Mouse (Mus musculus) embryo, embryonic 10 days (tissue): ENCODE results near the gene St3gal4.
A peak's percentile ranks its signal among the peaks of the same experiment; 100 is the strongest.
"Not testable (repeated sequence)": the region's sequence is repeated elsewhere in the genome, so short reads cannot be mapped to it uniquely, and the experiment has no call there.

Experiments used
- DNase-seq: peaks from one replicate; pipeline ENCODE4 v3.0.0-alpha.2; 2015; ENCODE audit warnings: low spot score

Gene St3gal4

DNA sequence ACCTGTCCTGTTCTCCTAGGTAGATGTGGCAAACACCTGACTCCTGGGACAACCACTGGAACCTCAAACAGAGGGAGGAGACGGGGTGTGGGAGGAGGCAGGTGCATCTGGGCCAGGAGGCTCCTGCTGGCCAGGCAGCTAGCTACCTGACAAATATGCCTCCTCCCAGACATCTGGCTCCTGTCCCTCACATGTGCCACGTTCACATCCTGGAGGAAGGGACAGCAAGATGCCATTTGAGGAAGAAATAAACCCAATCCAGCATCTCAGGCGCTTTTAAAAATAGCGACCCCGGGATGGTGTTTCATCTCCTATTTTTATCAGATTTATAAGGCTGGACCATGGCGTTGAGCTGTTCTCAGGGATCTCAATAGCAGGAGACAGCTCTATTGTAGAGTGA is at the start of gene St3gal4:
St3gal4 (minus strand) TSS at position 101 of the 400 bp plus-strand sequence.
- no peak for DNase-seq

DNA sequence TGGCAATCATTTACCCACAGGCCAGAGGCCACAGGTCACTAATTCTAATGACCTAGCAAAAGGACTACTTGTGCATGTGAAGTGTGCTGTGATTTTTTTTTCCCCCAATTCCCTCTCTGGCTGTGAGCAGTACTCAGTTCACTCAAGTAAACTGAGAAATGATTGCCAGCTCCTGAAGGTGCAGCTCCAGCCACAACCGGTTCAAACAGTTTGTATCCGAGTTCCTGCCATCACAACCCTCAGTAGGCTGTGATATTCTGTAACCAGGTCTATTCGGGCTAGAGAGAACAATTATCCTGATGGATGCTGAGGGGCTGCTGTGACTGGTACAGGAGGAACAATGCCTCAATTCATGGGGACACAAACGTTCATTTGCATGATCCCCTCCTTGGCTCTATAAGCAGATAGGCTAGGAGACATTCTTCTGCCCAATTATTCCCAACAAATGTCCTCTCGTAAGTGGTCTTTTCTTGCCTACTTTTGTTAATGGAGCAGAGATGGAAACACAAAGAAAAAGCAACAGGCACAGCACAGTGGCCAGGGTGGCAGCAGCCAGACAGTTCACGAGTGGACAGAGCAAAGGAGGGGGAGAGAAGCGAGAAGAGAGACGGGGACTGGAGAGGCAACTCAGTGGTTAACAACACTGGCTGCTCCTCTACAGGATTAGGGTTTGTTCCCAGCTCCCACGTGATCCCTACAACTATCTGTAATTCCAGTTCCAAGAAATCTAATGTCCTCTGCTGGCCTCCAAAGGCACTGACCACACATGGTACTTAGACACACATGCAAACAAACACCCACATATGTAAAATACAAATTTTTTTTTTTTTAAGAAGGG is 47.9 kb upstream of the St3gal4 start:
- peak; percentile 23 for DNase-seq

DNA sequence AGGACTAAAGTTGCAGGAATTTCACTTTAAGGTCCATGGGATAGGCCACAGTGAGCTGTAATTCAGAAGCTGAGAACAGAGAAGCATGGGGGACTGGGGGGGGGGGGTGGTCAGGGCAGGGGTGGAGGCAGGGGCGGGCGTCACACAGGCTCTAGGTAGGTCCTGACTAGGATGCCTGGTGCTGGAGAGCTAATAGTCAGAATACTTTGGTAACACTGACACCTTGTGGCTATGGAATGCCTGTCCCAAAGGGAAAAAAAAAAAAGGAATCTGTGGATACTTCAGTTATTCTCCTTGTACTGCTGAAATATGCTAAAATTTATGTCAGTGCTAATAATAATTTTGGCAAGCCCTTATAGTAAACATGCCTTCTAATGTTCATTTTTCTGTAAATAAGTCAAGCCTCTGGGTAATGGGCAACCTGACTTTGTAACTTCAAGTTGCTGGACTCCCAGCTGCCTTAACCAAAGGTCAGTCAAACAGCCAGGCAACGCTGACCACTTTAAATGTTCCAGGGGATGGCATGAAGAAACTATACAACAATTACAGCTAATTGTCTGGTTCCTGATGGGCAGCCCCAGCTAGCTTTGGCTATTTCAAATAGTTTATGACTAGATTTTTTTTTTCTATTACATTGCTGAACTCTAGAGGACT is 47.2 kb upstream of the St3gal4 start:
- peak; percentile 75 for DNase-seq

DNA sequence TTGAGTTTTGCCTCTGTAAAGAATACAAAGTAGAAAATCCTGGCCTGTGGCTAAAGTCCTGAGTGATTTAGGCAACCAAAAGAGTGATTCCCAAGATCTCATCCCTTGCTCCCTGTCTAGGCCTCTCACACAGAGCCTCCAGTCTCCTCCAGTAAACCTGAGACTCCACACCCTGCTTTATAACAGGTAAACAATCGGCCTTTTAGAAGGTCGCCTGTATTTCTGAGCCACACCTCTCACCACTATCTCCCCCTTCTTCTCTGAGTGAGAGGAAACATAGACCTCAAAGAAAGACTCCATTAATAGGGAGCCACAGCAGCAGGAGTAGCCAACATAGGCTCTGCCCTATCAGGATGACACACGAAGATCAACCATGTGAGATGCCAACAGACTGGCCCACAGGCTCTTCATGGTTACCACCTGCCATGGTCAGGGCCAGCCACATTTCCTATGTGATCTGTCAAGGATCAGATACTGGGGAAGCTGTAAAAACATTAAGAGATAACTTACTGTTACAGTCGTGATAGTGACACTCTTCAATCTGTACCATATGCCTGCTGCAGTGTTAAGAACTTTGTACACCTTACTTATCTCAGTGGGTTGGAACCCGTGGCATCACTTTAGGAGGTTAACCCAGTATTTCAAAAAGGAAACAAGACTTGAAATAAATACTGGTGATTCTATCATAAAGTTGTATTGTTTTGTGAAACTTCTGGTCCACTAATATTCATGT is 45.2 kb upstream of the St3gal4 start:
- no peak for DNase-seq

- DNase-seq: no peak
Measured at GRCm38 (mm10) chr9:35163011-35163690, 44.1 kb upstream of the St3gal4 start.

- DNase-seq: no peak
Measured at GRCm38 (mm10) chr9:35161721-35162120, 42.7 kb upstream of the St3gal4 start.

- no peak for DNase-seq
Measured at GRCm38 (mm10) chr9:35160662-35161061, 41.6 kb upstream of the St3gal4 start.

- DNase-seq: no peak
Measured at GRCm38 (mm10) chr9:35158477-35158876, 39.4 kb upstream of the St3gal4 start.

DNA sequence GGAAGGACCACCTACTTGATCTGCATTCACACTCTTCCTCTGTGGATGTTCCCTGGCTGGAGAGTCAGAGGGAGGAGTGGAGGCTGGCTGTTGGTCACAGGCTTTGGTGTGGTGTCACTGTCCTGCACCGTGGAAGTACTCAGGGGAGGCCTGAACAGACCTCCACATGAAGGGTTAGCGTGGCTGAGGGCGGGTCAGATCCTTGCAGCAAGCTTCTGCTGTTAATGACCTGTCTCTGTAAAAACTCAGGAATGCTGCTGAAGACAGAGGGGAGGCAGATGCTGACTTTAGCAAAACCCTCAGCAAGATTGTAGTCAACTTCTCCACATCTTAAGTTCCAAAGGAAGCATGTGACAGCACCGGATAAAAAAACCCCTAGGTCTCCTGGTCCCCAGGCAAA is 37.8 kb upstream of the St3gal4 start:
- DNase-seq: no peak

- no peak for DNase-seq
Measured at GRCm38 (mm10) chr9:35156002-35156710, 37.1 kb upstream of the St3gal4 start.

GRCm38 (mm10) chr9:35152923-35153322 is 33.9 kb upstream of the St3gal4 start:
- DNase-seq: no peak

- not testable (repeated sequence) for DNase-seq
Measured at GRCm38 (mm10) chr9:35148822-35149221, 29.8 kb upstream of the St3gal4 start.

DNA sequence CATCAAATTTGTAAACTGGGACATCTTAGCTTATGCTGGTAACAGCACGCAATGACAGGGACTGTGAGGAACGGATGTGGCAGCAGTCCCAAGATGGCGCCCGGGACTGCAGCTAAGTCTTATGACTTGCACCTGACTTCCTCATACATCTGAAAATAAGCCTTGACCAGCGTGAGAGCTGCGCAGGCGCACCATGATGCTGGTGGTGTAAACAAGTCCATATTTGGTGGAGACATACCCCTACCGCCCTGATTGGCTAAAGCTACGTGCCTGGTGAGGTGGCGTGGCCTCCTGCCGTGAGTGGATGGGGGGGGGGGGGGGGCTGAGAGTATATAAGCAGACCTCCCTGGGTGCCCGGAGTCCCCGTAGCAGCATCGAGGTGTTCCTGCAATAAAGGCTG is 28.2 kb upstream of the St3gal4 start:
- DNase-seq: not testable (repeated sequence)

DNA sequence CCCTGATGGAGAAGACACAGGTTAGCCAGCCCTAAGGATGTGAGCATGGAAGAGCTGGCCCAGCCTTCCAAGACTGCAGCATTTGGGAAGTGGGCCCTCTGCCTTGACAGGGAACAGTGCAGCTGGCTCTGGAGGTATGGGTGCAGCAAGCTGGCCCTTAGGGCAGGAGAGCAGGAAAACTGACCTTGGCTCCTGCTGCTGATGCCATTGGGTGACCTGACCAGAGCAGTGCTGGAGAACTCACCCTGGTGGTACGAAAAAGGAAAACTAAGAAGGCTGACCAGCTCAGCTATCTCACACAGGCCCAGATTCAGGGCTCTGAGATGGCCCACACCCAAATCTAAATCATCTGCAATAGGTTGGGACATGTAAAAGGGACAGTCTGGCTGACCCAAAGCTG is 26.8 kb upstream of the St3gal4 start:
- DNase-seq: no peak

GRCm38 (mm10) chr9:35145118-35145517 is 26.1 kb upstream of the St3gal4 start:
- DNase-seq: no peak

DNA sequence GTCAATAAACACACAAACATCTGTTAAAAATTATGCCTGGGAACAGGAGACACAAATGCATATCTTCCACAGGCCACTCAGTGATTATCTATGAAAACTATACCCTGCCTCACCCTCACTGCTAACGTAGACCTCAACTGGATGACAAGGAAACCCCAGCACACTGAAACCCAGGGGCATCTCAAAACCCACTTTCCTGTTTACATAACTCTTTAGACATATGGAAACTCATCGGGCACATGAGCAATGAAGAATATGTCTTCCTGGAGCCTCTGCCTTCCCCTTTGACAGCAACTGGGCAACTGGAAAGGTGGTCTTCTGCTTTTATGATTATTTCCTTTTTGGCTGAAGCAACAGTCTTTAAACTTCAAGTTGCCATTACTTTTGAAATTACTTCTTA is 23.2 kb upstream of the St3gal4 start:
- no peak for DNase-seq

DNA sequence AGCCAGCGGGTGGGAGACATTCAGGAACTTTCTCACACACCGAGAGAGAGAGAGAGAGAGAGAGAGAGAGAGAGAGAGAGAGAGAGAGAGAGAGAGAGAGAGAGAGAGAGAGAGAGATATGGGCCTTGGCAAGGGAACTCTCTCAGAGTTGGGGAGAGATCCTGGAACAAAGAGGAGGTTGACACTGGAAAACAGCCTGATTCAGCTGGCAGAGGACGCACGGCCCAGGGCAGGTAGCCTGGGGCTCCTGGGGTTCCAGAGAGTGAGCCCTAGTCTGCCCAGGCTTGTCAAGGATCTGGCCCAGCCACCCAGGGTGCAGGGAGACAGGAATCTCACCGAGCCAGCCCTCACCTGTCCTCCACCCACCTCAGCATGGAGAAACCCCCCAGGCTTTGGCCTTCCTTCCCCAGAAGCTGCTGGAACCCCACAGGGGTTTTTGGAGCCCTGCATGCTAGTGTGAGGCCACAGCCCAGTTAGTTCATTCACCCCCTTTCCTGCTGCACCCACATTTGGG is 20.2 kb upstream of the St3gal4 start:
- DNase-seq: no peak

DNA sequence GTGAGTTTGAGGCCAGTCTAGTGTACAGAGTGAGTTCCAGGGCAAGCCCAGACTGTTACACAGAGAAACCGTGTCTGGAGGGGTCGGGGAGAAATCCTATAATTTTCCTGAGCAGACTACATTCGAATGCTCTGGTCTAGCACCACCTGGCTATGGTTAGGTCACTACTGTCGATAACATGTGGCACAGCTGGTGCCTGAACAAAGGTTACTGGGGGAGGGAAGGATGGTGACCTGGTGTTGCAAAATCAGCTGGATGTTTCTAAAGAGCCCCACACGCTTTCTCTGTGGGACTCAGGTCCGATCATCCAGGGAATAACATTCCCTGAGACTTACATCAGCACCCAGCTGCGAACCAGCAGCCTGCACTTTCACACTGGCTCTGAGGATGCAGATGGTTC is 19.0 kb upstream of the St3gal4 start:
- DNase-seq: no peak

DNA sequence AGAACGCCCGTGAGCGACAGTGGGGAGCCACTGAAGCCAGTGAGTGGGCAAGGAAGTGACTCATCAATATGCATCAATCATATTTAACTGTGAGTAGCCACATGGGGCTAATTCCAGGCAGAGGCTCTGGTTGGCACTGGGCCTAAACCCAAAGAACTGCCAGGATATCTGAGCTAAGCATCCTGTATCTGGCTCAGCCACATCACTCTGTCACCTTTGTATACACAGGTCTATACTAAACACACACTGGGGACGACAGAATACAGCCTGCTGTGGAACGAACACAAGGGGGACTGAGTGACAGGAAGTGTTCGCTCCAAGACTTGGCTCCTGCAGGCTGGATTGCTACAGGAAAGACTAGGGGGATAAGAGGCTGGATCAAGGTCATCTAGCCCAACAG is 16.5 kb upstream of the St3gal4 start:
- no peak for DNase-seq

DNA sequence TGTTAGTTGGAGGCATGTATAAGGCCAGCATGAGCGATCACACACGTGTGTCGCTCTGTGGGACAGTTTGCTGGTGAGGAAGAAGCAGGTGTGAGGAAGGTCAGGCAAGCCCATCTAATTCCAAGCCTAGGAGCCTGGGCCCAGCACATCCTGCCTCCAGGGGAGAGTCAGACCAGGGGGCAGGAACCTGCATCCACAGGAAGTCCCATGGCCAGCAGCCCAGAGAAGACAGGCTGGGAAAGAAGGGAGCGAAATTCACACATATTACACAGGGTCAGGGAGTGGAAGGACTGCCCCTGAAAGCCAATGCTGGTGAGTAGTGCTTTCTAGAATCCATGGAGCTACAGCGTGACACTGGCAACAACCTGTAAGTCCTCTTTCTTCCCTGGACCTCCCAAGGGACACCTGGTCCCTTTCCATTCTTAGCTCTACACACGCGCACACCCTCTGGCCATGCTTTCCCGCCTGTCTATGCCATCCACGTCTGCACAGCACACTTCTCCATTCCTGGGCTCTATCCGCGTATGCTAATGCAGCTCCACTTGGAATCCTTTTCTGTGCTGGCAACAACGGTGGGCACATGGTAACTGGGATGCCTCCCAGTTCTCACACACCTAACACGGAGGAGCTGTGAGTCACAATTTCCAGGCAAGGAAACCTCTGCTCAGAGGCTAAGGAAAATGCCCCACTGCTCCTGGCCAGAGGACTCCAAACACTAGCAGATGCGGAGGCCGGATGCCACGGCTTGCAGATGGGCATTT is 12.7 kb upstream of the St3gal4 start:
- no peak for DNase-seq

DNA sequence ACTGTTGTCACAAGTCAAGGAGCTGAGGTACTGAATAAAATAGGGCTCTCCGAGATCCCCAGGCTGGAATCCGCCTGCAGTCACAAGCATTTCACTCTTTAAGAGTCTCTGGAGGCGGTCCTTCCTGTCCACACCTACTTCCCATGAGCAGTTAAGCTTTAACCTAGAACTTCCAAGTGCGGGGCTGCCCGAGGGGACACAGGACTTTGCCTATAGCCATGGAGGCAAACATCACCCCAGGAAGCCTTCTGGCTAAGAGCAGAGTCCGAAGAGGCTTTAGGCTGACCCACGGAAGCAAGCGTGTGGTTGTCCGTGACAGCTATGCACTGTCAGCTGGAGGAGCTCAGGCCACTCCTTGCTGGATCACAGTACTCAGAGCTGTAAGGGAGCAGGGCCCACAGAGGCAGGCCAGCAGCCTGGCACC is 9.9 kb upstream of the St3gal4 start:
- DNase-seq: no peak
